Mouse (Mus musculus) C2C12 (cell line): ENCODE measurements around the gene Zfp292.

Experiments used
- MAX ChIP-seq: IDR thresholded peaks from one replicate; pipeline ENCODE4 v1.6.1; 2011; ENCODE audit warnings: mild to moderate bottlenecking, control low read depth
- MYOD1 ChIP-seq: IDR thresholded peaks from one replicate; pipeline ENCODE4 v1.6.1; 2011; ENCODE audit warnings: low read depth; ENCODE audit not compliant: control insufficient read depth, insufficient read length
- MYOG ChIP-seq: IDR thresholded peaks from one replicate; pipeline ENCODE4 v1.6.1; 2011; ENCODE audit not compliant: control insufficient read depth, insufficient read length; ENCODE audit errors: extremely low read depth
- USF1 ChIP-seq: IDR thresholded peaks from one replicate; pipeline ENCODE4 v1.6.1; 2011; ENCODE audit warnings: low read depth, mild to moderate bottlenecking, control low read depth, moderate library complexity

DNA sequence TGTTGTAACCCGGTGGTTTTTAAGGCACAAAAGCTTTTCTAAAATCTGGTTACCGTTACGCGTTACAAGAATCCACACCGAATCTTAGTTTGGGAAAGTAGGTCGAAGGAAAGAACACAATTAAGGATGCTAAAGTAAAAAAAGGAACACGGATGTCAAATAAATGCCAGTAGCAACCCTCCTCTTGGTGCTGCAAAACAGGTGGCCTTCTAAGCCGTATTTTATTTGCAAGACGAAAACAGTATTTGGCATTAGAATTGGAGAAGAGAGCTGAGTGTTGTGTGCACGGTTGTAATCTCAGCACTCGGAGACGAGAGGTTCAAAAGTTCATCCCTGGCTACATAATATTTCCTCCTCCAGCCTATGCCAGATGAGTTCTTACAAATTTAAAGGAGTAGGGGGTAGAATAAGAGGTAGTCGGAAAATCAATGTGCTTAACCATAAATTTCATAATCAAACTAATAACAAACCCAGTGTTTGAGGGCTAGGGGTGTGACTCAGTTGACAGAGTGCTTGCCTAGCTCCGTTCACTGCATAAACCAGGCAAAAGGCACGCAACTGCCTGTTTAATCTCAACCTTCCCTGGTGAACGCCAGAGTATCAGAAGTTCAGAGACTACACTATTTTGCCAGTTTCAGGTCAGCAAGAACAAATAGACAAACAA lies 738 bp upstream of the Zfp292 start:
- TF ChIP-seq MAX (no peak), MYOG (no peak), MYOD1 (no peak), USF1 (no peak)
